In the genomic region with DNA sequence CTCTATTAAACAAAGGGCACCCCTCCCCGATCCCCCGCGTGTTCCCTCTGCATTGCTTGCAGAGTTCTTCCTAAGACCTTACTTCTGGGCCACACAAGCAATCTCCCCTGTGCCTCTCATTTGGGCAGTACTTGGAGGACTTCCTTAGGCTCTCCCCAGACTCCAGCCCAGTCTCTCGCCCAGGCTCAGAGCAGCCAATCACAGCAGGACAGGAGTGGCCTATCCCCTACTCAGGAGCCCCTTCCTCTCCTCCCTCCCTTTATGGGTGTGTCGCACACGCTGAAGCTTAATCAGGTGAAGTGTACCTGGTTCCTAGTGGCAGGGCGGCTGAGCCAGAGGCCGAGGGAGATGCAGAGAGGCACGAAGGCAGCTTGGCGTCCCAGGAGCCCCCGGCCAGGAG, we compare ENCODE assay signal across 15 mouse cellular contexts. TPM values are rescaled to one million over a fixed set of nuclear protein-coding genes. Genes with fewer than 3 reads are reported as not detected.
DNase-seq lines count a peak whose midpoint lies in the region; ATAC-seq and TF ChIP-seq lines count a peak whose summit lies in the region.
"Had no signal": no experiment of that assay in that cellular context is flagged by ENCODE, and none has a peak within 500 bp of the region (broad histone marks: within the 10 kb centered on the region; RNA-seq: fewer than 3 reads in every experiment).

No protein-coding gene starts in this region.

- H3K4me1 ChIP-seq in heart, embryonic 13.5 days = peaks cover 16% of the 10 kb centered on the region
- H3K4me1 ChIP-seq in lung, embryonic 14.5 days (ENCODE audit: insufficient read depth) = peaks cover 7% of the 10 kb centered on the region; the same call in 1 of the 2 replicates
- H3K4me1 ChIP-seq in embryonic facial prominence, embryonic 13.5 days = peaks cover 18% of the 10 kb centered on the region
- H3K4me1 ChIP-seq in midbrain, embryonic 15.5 days = peaks cover 17% of the 10 kb centered on the region

- ATAC-seq in heart, embryonic 13.5 days (ENCODE audit: extremely low read depth, insufficient number of reproducible peaks, low FRiP score, low TSS enrichment) = no peak
- ATAC-seq in lung, embryonic 14.5 days (ENCODE audit: insufficient read depth) = peak; percentile 90
- ATAC-seq in embryonic facial prominence, embryonic 13.5 days (ENCODE audit: insufficient number of reproducible peaks, insufficient read depth, low FRiP score, low TSS enrichment, low read depth) = 0 out of 2 replicates have a peak, but pooled peaks have one; percentile 56
- peak; percentile 38; the same call in 1 of the 2 replicates for ATAC-seq in midbrain, embryonic 15.5 days (replicated peaks)
- ATAC-seq in erythroid progenitor cell, adult 5-6 weeks (replicated peaks; ENCODE audit: low FRiP score, poor library complexity, severe bottlenecking) = no peak

- H3K9me3 ChIP-seq in heart, embryonic 13.5 days = no peaks in the 10 kb centered on the region
- no peaks in the 10 kb centered on the region for H3K9me3 ChIP-seq in lung, embryonic 14.5 days (ENCODE audit: low read depth, low read length)
- no peaks in the 10 kb centered on the region for H3K9me3 ChIP-seq in embryonic facial prominence, embryonic 13.5 days
- H3K9me3 ChIP-seq in midbrain, embryonic 15.5 days = no peaks in the 10 kb centered on the region

- no peak overlapping the region for H3K4me3 ChIP-seq in heart, embryonic 13.5 days
- no peak overlapping the region for H3K4me3 ChIP-seq in lung, embryonic 14.5 days (ENCODE audit: low read depth, low read length)
- H3K4me3 ChIP-seq in embryonic facial prominence, embryonic 13.5 days = no peak overlapping the region
- no peak overlapping the region for H3K4me3 ChIP-seq in midbrain, embryonic 15.5 days

- H3K27me3 ChIP-seq in heart, embryonic 13.5 days (replicated peaks) = peaks cover 49% of the 10 kb centered on the region
- H3K27me3 ChIP-seq in lung, embryonic 14.5 days (ENCODE audit: insufficient read depth, low read length) = 0 out of 2 replicates have a peak, but pooled peaks cover 3% of the 10 kb centered on the region
- H3K27me3 ChIP-seq in embryonic facial prominence, embryonic 13.5 days = no peaks in the 10 kb centered on the region
- H3K27me3 ChIP-seq in midbrain, embryonic 15.5 days (replicated peaks) = no peaks in the 10 kb centered on the region; the same call in 1 of the 2 replicates

- no peak for TF ChIP-seq CTCF in lung, embryonic 14.5 days (IDR thresholded peaks at IDR 0.05; ENCODE audit: low read depth)

- no peak overlapping the region for H3K27ac ChIP-seq in heart, embryonic 13.5 days (replicated peaks)
- H3K27ac ChIP-seq in lung, embryonic 14.5 days (ENCODE audit: low read depth) = no peak overlapping the region
- no peak overlapping the region for H3K27ac ChIP-seq in embryonic facial prominence, embryonic 13.5 days
- H3K27ac ChIP-seq in midbrain, embryonic 15.5 days = no peak overlapping the region
- H3K27ac ChIP-seq: macrophage had no signal

- peak overlapping the region; percentile 45; the same call in 1 of the 2 replicates for H3K9ac ChIP-seq in heart, embryonic 13.5 days
- H3K9ac ChIP-seq in lung, embryonic 14.5 days = no peak overlapping the region
- 0 out of 2 replicates have a peak overlapping the region, but pooled peaks have one; percentile 16 for H3K9ac ChIP-seq in embryonic facial prominence, embryonic 13.5 days
- H3K9ac ChIP-seq in midbrain, embryonic 15.5 days = no peak overlapping the region

- 0 out of 2 replicates have a peak overlapping the region, but pooled peaks have one; percentile 18 for H3K4me2 ChIP-seq in heart, embryonic 13.5 days
- H3K4me2 ChIP-seq in lung, embryonic 14.5 days = 0 out of 2 replicates have a peak overlapping the region, but pooled peaks have one; percentile 18
- H3K4me2 ChIP-seq in embryonic facial prominence, embryonic 13.5 days = peak overlapping the region; percentile 34
- no peak overlapping the region for H3K4me2 ChIP-seq in midbrain, embryonic 15.5 days

- no peak for DNase-seq in heart, adult 18-20 months
- peak; percentile 47 for DNase-seq in lung, embryonic 14.5 days
- DNase-seq in lung, postnatal 25 days (ENCODE audit: low spot score) = no peak
- no peak for DNase-seq in gastrocnemius, postnatal 10 days
- DNase-seq: cerebellum, adult 11 months; heart, adult 11 months; heart, postnatal 4 days; kidney, postnatal 14 days; layer of hippocampus, postnatal 36 days had no signal

- 15% methylated on average over 11 of the region's 11 CpGs for WGBS in heart, embryonic 13.5 days
- WGBS in lung, embryonic 14.5 days = 10% methylated on average over 11 of the region's 11 CpGs
- 13% methylated on average over 11 of the region's 11 CpGs for WGBS in embryonic facial prominence, embryonic 13.5 days
- WGBS in midbrain, embryonic 15.5 days = 17% methylated on average over 11 of the region's 11 CpGs

- peaks cover 6% of the 10 kb centered on the region for H3K36me3 ChIP-seq in heart, embryonic 13.5 days
- peaks cover 3% of the 10 kb centered on the region; the same call in 1 of the 2 replicates for H3K36me3 ChIP-seq in lung, embryonic 14.5 days (ENCODE audit: insufficient read depth)
- H3K36me3 ChIP-seq in embryonic facial prominence, embryonic 13.5 days = peaks cover 4% of the 10 kb centered on the region
- H3K36me3 ChIP-seq in midbrain, embryonic 15.5 days (replicated peaks) = no peaks in the 10 kb centered on the region

RNA-seq across cellular contexts. Expression of a gene that starts 10.2 kb away (rescaled TPM):
- not detected in 2 replicates for polyA plus RNA-seq in heart, embryonic 13.5 days (2015; fragmentation: Nextera tagmentation; extraction: Ambion mirVana)
- total RNA-seq in heart, adult 18-20 months (2021) = not detected
- not detected in 2 replicates for polyA plus RNA-seq in lung, embryonic 14.5 days (2014; fragmentation: Nextera tagmentation; extraction: Ambion mirVana)
- 0.67 and 2.1 TPM in 2 replicates for polyA plus RNA-seq in embryonic facial prominence, embryonic 13.5 days (2015; fragmentation: Nextera tagmentation; extraction: Ambion mirVana)
- polyA plus RNA-seq in midbrain, embryonic 15.5 days (2015; fragmentation: Nextera tagmentation; extraction: Ambion mirVana) = not detected in 2 replicates
- total RNA-seq in gastrocnemius, postnatal 10 days (2021) = not detected
- total RNA-seq in erythroid progenitor cell, adult 5-6 weeks (2015; ENCODE audit: low replicate concordance) = not detected in 2 replicates
- total RNA-seq in erythroid progenitor cell, adult 5-6 weeks (2017; ENCODE audit: low replicate concordance) = not detected in 2 replicates
- total RNA-seq: heart, postnatal 4 days; layer of hippocampus, postnatal 36 days; liver, adult 2 months had no signal
- polyA plus RNA-seq: liver, adult 2 months; macrophage had no signal

RNA-seq across cellular contexts. Expression of a gene that starts 12.1 kb away (rescaled TPM):
- polyA plus RNA-seq in heart, embryonic 13.5 days (2015; fragmentation: Nextera tagmentation; extraction: Ambion mirVana) = 0.19 and 0.45 TPM in 2 replicates
- 10 to 100 TPM; 16.4 to 18.1 TPM for total RNA-seq in heart, adult 18-20 months (2021)
- not detected in 2 replicates for polyA plus RNA-seq in lung, embryonic 14.5 days (2014; fragmentation: Nextera tagmentation; extraction: Ambion mirVana)
- polyA plus RNA-seq in embryonic facial prominence, embryonic 13.5 days (2015; fragmentation: Nextera tagmentation; extraction: Ambion mirVana) = 0.70 and 1.3 TPM in 2 replicates
- 0.12 and 0.17 TPM in 2 replicates for polyA plus RNA-seq in midbrain, embryonic 15.5 days (2015; fragmentation: Nextera tagmentation; extraction: Ambion mirVana)
- 100 to 1,000 TPM; 558 to 576 TPM for total RNA-seq in gastrocnemius, postnatal 10 days (2021)
- total RNA-seq in erythroid progenitor cell, adult 5-6 weeks (2015; ENCODE audit: low replicate concordance) = not detected in 2 replicates
- total RNA-seq in erythroid progenitor cell, adult 5-6 weeks (2017; ENCODE audit: low replicate concordance) = not detected in 2 replicates
- polyA plus RNA-seq: liver, adult 2 months; macrophage had no signal

RNA-seq across cellular contexts. Expression of a gene that starts 32.5 kb away (rescaled TPM):
- 123 and 138 TPM in 2 replicates for polyA plus RNA-seq in heart, embryonic 13.5 days (2015; fragmentation: Nextera tagmentation; extraction: Ambion mirVana)
- total RNA-seq in heart, adult 18-20 months (2021) = 10 to 100 TPM; 13.9 to 14.0 TPM
- polyA plus RNA-seq in lung, embryonic 14.5 days (2014; fragmentation: Nextera tagmentation; extraction: Ambion mirVana) = 72.7 and 76.3 TPM in 2 replicates
- polyA plus RNA-seq in embryonic facial prominence, embryonic 13.5 days (2015; fragmentation: Nextera tagmentation; extraction: Ambion mirVana) = 155 and 171 TPM in 2 replicates
- 150 and 154 TPM in 2 replicates for polyA plus RNA-seq in midbrain, embryonic 15.5 days (2015; fragmentation: Nextera tagmentation; extraction: Ambion mirVana)
- 10 to 100 TPM; 27.2 to 29.0 TPM for total RNA-seq in gastrocnemius, postnatal 10 days (2021)
- total RNA-seq in erythroid progenitor cell, adult 5-6 weeks (2015; ENCODE audit: low replicate concordance) = 29.8 and 64.5 TPM in 2 replicates
- total RNA-seq in erythroid progenitor cell, adult 5-6 weeks (2017; ENCODE audit: low replicate concordance) = 31.8 and 54.4 TPM in 2 replicates

RNA-seq across cellular contexts. Expression of a gene that starts 34.3 kb away (rescaled TPM):
- not detected in 2 replicates for polyA plus RNA-seq in heart, embryonic 13.5 days (2015; fragmentation: Nextera tagmentation; extraction: Ambion mirVana)
- total RNA-seq in heart, adult 18-20 months (2021) = under 1 TPM in 1 of 2 experiments, not detected in 1; 0.08 TPM
- polyA plus RNA-seq in lung, embryonic 14.5 days (2014; fragmentation: Nextera tagmentation; extraction: Ambion mirVana) = not detected in 2 replicates
- 0.06 TPM in 1 of 2 replicates, not detected in the other for polyA plus RNA-seq in embryonic facial prominence, embryonic 13.5 days (2015; fragmentation: Nextera tagmentation; extraction: Ambion mirVana)
- not detected in 2 replicates for polyA plus RNA-seq in midbrain, embryonic 15.5 days (2015; fragmentation: Nextera tagmentation; extraction: Ambion mirVana)
- 10 to 100 TPM; 18.2 to 31.6 TPM for total RNA-seq in gastrocnemius, postnatal 10 days (2021)
- total RNA-seq in erythroid progenitor cell, adult 5-6 weeks (2015; ENCODE audit: low replicate concordance) = not detected in 2 replicates
- total RNA-seq in erythroid progenitor cell, adult 5-6 weeks (2017; ENCODE audit: low replicate concordance) = not detected in 2 replicates
- total RNA-seq: liver, adult 2 months had no signal
- polyA plus RNA-seq: liver, adult 2 months; macrophage had no signal

Comparison
In these comparisons a context has a peak if more than half of its experiments do, and no peak if none do; other contexts are left out.
1. ATAC-seq: peak in lung, embryonic 14.5 days (single experiment), embryonic facial prominence, embryonic 13.5 days (single experiment) and midbrain, embryonic 15.5 days (single experiment); none in heart, embryonic 13.5 days (single experiment) and erythroid progenitor cell, adult 5-6 weeks (single experiment).
2. H3K9ac ChIP-seq: peak in heart, embryonic 13.5 days (single experiment) and embryonic facial prominence, embryonic 13.5 days (single experiment); none in lung, embryonic 14.5 days (single experiment) and midbrain, embryonic 15.5 days (single experiment).